Mouse (Mus musculus) stomach, postnatal 0 days (tissue): ENCODE data around the gene Gpr119.

Experiments
- CTCF ChIP-seq: IDR thresholded peaks from 2 replicates; pipeline ENCODE4 v1.5.1; 2016; ENCODE audit warnings: antibody characterized with exemption, low read depth, mild to moderate bottlenecking, moderate library complexity
- EP300 ChIP-seq: optimal IDR thresholded peaks from 2 replicates; pipeline ENCODE3; 2016; ENCODE audit warnings: antibody characterized with exemption

- no peak for TF ChIP-seq CTCF
- no peak for TF ChIP-seq EP300
These were observed at the start of gene Gpr119 for GRCm38 (mm10) chrX:48674171-48674570.
